Mouse (Mus musculus) layer of hippocampus, adult 18-20 months (tissue): ENCODE measurements around the gene Pp2d1. TPM values are rescaled to one million over a fixed set of nuclear protein-coding genes. Genes with fewer than 3 reads are reported as not detected.

Experiments
- DNase-seq, 2 experiments: peaks; one replicate each; pipeline ENCODE4 v3.0.0; 2022; ENCODE audit warnings: low spot score in 2 of 2
- total RNA-seq, 2 experiments: library from RNA; stranded (reverse); gene quantifications; 2 replicates each; pipeline ENCODE4 v1.2.3; 2021

The Pp2d1 gene
- total RNA-seq, 2 experiments from 2014 or later = not detected

GRCm38 (mm10) chr17:53566161-53566918 lies 27.1 kb upstream of the Pp2d1 start, which contains the start of gene Kat2b:
TSS of gene Kat2b (plus strand) at chr17:53566861.
- peak in 1 of 2 experiments; percentile 39 for DNase-seq

GRCm38 (mm10) chr17:53564837-53565236 lies 25.6 kb upstream of the Pp2d1 start:
- no peak for DNase-seq

GRCm38 (mm10) chr17:53561458-53562029 lies 22.3 kb upstream of the Pp2d1 start:
- DNase-seq = no peak

- DNase-seq = no peak
Observed at GRCm38 (mm10) chr17:53559646-53560045, 20.4 kb upstream of the Pp2d1 start.

- DNase-seq = no peak
Observed at GRCm38 (mm10) chr17:53557443-53557842, 18.2 kb upstream of the Pp2d1 start.

GRCm38 (mm10) chr17:53554813-53555212 lies 15.6 kb upstream of the Pp2d1 start:
- DNase-seq = no peak

GRCm38 (mm10) chr17:53554088-53554487 lies 14.8 kb upstream of the Pp2d1 start:
- no peak for DNase-seq

GRCm38 (mm10) chr17:53551306-53552299 lies 12.4 kb upstream of the Pp2d1 start:
- no peak for DNase-seq

GRCm38 (mm10) chr17:53543591-53544324 lies 4.5 kb upstream of the Pp2d1 start:
- DNase-seq = peak; percentile 27 to 74

- DNase-seq = no peak
Observed at GRCm38 (mm10) chr17:53542536-53542935, 3.3 kb upstream of the Pp2d1 start.

GRCm38 (mm10) chr17:53532425-53532824 lies 6.8 kb downstream of the Pp2d1 start:
- DNase-seq = no peak

GRCm38 (mm10) chr17:53531160-53531559 lies 8.1 kb downstream of the Pp2d1 start:
- no peak for DNase-seq

- no peak for DNase-seq
Observed at GRCm38 (mm10) chr17:53528034-53528433, 11.2 kb downstream of the Pp2d1 start.

- no peak for DNase-seq
Observed at GRCm38 (mm10) chr17:53520509-53520908, 18.7 kb downstream of the Pp2d1 start.

- no peak for DNase-seq
Observed at GRCm38 (mm10) chr17:53519364-53519763, 19.9 kb downstream of the Pp2d1 start.

- peak; percentile 5 to 40 for DNase-seq
Observed at GRCm38 (mm10) chr17:53512311-53512951, 26.8 kb downstream of the Pp2d1 start.

- DNase-seq = no peak
Observed at GRCm38 (mm10) chr17:53502966-53503365, 36.3 kb downstream of the Pp2d1 start.

- DNase-seq = no peak
Observed at GRCm38 (mm10) chr17:53489007-53489378, 50.3 kb downstream of the Pp2d1 start.

- DNase-seq = no peak
Observed at GRCm38 (mm10) chr17:53488291-53489006, 50.8 kb downstream of the Pp2d1 start.

GRCm38 (mm10) chr17:53480433-53480832 lies 58.8 kb downstream of the Pp2d1 start:
- DNase-seq = no peak
